Mouse (Mus musculus) adrenal gland, postnatal 14 days (tissue): Measurements from ENCODE around the gene Tmem235. TPM values are rescaled to one million over a fixed set of nuclear protein-coding genes. Genes with fewer than 3 reads are reported as not detected.

ENCODE experiments used
- DNase-seq: peaks from one replicate; pipeline ENCODE4 v3.0.0; 2021; ENCODE audit warnings: mixed read lengths
- total RNA-seq: library from RNA; stranded (reverse); gene quantifications from 2 replicates; pipeline ENCODE4 v1.2.3, GENCODE M21; 2021

Gene Tmem235
- total RNA-seq, 1 experiment from 2014 or later: not detected

DNA sequence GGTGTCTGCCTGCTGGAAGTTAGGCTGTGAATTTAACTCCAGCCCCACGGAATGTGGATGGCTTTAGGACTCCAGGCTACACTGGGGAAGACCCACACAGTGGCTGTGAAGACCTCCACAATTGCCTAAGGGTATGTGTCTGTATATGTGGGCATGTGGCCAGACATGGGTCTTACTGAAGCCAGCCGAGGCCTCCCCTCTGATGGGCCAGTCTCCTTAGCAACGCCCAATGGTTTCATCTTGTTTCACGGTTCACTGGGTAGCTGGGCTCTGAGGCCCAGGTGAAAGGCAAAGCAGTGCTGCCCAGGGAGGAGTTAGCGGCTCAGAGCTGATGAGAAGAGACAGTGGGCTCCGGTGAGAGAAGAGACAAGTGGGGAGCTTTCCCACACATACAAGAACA lies 5.4 kb downstream of the Tmem235 start:
- DNase-seq: no peak

DNA sequence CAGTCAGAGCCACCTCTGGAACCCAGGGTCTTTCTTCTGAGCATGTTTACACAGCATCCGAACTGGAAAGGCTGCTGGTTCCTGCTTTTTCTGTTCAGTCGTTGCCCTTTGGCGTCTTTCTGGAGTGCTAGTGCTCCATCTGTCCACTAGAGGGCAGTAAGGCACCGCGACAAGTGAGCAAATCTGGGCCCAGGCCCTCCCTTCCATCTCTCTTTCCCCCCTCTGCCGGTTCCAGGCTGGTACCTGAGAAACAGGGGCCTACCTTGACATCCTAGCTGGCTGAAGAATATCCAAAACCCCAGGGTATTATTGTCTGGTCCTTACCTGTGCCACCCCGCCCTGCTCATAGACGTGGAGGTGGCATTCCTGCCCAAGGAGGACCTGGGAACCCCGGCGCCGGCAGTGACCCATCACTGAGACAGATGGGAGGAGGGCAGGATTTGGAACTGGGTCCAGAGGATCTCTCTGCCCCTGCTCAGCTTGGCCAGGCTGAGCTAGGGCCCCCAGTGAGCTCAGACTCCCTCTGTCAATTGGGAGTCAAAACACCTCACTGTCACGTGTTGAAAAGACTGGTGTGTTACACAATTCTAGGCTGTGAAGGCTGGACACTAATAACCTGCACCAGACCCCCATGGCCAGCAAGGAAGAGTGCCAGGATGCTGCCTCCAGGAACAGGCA lies 10.3 kb downstream of the Tmem235 start:
- DNase-seq: peak; percentile 84

DNA sequence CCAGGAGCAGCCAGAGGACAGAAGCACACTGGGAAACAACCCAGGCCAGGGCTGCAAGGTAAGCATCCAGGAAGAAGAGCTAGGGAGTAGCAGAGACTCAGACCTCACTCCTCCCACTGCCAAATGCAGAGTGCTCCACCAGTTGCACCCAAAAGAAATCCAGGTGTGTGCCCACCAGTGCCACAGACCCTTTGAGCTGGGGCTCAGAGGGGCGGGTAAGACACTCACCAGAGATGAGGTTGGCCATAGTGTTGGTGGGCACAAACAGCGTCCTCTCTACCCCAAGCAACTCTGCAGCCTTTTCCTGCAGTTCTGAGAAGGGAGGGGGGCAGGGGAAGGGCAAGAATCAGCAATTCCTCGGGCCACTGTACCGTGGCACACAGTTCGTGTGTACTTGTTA lies 10.8 kb downstream of the Tmem235 start:
- DNase-seq: no peak

DNA sequence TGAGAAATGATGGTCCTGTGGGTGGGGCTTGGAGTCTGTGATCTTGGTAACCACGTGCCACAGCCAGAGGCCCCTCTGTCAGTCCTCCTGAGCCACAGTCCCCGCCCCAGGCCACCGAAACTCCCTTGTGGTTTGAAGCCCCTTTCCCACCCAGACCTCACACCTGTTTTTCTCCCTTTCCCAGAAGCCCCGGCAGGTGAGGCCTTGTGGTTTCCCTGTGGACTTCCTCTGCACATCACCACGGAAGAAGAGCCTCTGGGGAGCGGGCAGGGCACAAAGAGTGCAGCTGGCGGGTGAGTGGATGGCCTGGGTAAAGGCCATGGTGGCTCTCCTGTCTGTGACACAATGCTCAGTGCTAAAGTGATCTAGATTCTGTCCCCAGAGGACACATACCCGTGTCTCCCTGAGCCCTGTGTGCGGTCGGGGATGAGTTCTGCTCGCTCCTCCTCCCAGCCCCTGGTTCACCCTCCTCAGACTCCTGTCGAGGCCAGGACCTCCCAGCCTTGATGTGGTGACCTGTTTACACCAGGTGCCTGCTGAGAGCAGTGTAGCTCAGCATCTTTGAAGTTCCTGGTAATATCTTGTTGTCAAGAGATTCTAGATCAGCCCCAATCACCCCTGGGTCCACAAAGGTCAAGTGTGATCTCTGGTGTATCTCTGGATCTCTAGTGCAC lies 11.5 kb downstream of the Tmem235 start:
- no peak for DNase-seq

DNA sequence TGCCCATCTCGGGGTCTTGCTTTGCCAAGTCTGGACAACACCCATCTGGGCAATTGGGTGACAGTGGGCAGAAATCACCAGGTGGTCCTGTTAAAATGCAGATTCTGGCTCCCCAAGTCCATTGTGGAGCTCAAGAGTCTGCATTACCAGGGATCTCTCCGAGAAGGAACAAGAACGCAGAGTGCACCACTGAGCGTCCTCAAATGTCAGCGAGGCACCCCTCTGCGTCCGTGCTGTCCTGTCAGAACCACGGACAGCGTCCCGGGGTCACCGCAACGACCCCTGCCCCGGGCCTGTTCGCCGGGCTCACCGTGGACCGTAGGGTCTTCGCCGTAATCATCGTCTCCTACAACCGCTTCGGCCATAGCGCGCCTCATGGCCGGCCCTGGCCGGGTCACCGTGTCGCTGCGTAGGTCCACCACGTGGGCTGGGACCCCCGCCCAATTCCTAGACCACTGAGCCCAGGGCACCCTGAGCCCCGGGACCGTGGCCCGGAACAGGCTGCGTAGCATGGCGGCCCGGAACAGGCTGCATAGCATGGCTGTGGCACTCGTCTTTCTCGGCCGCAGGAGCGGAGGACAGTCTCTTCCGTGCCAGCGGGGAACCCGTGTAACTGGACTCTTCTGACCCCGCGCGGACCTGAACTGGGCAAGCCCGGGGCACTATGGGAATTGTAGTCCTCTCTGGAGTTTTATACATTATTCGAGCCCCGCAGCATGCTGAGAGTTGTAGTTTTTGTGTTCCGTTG lies 12.5 kb downstream of the Tmem235 start, which contains the start of gene Tha1:
Gene Tha1 (minus strand): TSS at position 621 of the 748 bp plus-strand sequence.
- DNase-seq: peak; percentile 93

DNA sequence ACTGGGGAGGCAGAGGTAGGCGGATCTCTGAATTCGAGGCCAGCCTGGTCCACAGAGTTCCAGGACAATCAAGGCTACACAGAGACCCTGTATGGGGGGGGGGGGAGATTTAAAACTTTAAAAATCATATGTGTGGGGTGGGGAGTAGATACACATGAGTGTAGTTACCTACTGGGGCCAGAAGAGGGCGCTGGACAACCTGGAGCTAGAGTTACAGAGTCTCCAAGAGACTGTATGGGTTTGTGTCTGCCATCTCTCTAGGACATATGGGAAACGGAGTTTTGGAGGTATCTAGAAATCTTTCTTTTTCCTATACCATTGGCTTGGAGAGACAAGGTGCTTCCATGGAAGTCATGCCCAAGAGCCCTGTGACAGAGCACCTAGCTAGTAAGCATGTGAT lies 13.9 kb downstream of the Tmem235 start:
- peak; percentile 53 for DNase-seq

DNA sequence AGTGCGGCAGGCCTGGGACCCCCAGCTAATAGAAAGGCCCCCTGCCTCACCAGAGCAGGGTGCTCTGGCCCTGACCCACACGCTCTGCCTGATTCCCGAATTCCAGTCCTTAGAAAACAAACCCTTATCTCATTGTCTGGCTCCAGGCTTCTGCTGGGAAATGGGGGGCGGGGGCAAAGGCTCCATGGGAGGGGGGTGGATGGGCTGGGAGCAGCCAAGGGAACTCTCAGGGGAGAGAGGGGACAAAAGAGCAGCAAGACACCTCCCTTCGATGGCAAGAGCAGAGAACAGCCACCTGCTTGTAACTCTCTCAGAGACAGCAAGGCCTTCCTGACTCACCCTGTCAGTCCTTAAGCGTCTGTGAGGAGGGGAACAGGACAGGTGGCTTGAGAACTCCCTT lies 15.1 kb downstream of the Tmem235 start:
- DNase-seq: no peak

DNA sequence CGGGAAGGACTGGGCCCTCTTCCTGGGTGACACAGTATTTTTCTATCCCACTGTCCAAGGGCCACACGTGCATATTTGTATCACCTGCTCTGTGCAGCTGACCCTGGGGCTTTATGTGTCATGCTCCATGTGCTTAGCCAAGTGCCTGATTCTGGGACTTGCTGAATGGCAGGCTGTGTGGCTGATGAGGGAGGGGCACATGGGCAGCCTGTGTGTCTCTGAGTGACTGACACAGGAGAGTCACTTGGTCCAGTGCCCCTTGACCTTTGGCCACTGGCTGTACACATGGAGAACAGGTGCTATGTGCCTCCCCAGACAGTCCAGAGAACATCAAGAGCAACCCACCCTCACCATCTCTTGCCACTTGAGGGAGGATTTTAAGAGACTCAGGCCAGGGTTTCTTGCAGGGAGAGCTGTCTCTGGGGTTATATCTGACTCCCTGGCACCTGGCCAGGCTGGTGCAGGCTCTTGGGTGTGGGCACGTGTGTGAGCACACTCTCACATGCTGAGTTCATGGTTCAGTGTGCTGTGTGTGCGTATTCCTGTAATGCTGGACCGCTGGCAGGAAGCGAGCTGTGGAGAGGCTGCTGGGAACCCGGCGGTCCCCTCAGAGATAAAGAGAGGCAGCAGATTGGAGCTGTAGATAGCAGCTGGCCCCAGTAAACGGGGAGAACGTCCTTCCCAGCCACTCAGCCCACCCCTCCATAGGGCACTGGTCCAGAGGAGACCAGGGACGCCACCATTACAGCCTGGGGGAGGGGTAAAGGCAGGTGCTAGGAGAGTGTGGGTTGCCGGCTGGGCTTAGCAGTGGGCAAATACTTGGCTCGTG lies 17.6 kb downstream of the Tmem235 start:
- DNase-seq: peak; percentile 74

DNA sequence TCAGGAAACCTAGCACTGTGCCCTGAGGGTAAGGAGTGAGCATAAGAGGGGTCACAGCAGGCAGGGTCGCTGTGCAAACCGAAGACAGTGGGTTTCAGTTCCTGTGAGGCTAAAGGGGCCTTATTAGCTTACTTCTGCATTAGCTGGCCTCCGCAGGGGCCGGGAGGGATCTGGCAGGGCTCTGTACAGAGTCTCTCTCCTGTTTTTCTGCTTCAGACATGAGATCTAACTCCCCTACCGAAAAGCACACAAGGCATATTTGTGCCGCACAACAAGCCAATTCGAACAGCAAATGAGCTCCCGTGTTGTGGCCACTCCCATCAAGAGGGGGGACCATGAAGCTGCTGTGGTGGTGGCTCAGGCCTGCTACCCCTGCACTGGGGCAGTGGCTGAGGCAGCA lies 18.3 kb downstream of the Tmem235 start:
- no peak for DNase-seq

DNA sequence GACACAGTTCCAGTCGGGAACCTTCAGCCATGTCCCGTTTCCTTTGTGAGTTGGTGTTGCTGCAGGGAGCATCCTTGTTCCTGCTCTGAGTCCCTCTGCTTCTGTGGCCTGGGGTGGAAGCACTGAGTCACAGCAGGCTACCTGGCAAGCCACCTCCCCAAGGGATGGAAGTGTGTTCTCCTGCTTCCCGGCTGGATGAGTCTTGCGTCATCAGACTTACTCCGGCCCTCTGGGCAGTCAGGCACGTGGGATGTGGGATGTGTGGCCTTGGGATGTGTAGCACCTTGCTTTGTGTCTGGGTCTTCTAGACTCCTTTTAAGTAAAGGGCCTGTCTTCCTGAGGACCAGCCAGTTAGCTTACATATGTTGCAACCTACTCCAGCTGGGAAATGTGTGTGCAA lies 19.1 kb downstream of the Tmem235 start:
- DNase-seq: no peak

DNA sequence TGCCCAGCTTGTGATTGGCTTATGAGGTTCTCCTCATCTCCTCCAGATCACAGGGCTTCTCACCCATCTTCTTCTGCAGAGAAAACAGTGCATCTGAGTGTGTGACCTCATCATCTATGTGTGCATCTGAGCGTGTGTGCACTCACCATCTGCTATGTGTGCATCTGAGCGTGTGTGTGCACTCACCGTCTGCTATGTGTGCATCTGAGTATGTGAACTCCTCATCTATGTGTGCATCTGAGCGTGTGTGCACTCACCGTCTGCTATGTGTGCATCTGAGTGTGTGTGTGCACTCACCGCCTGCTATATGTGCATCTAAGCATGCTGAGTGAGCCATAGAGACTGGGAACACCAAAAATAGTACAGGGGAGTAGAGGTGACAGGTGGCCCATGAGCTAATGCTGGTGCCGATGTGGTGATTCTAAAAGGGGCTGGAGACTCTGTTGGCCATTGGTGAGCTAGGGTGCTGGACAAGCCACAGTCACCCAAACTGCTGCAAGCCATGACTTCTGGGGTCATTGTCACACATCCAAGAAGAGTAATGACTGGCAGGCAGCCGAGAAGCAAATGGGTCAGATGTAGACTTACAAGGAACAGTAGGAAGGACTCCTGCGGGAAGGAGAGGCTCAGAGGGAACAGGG lies 19.9 kb downstream of the Tmem235 start:
- DNase-seq: no peak

DNA sequence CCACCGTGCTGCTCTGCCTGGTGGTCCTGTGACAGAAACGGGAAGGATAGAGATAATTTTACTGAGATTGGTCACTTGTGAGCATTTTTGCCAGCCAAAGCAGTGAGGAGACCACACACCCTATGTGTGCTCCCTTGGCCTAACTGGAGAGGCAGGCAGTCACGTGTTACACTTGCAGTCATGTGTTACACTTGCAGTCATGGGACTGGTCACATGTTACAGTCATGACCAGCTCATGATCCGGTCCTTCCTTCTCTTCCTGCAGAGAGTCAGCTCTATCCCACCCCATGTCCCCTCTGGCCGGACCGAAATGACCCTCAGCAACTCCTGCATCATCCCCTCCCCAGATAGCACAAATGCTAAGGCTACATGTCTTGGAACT lies 20.4 kb downstream of the Tmem235 start:
- DNase-seq: no peak

DNA sequence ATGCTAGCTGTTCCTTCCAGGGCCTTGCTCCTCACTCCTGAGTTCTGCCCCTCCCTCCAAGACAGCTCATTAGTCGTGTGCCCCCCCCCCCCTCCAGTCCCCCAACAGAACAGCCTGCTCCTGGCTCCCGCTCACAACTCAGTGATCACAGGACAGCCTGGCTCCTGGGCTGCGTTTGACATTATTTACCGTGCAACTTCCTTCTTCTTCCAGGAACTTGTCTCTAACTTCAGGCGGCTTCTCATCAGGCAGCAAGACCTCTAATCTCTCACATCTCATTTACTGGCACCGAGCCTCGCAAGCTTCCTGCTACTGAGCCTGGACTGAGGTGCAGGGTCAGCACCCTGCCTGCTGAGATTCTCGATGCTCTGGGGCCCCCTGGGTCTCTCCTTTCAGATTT lies 21.2 kb downstream of the Tmem235 start:
- peak; percentile 65 for DNase-seq

DNA sequence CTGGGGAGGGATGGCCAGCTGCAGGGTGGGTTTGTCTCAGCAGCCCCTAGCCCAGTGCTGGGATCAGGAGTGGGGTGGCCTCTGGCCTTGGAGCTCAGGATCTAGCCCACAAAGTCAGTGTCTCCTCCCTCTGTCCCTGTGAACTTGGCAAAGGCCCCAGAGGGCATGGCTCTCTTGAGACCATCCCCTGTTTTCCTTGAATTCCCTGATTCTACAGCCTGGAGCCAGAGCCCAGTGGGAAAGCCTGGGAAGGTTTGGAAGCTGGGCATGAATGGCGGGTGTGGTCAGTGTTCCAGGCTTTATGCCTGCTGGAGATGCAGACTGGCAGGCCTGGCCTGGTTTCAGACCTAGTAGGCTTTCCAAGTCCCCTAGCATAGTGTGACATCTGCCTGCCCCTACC lies 21.7 kb downstream of the Tmem235 start:
- peak; percentile 56 for DNase-seq

DNA sequence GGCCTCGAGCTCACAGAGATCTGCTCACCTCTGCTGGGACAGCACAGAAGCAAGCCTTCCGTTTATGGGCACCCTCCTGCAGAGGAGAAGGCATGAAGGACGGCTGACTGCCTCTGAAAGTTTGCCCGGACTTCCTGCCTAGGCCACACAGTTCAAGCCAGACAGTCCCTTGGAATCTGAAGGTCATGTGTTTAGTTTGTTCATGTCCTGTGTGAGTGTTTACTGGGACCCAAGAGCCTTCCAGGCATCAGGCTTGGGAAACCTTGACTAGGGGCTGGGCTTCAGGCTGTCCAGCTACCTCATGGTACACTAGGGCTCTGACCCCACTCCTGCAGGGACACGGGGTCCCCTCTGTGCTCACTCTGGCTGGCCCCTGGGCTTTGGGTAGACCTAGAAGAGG lies 25.4 kb downstream of the Tmem235 start:
- no peak for DNase-seq

DNA sequence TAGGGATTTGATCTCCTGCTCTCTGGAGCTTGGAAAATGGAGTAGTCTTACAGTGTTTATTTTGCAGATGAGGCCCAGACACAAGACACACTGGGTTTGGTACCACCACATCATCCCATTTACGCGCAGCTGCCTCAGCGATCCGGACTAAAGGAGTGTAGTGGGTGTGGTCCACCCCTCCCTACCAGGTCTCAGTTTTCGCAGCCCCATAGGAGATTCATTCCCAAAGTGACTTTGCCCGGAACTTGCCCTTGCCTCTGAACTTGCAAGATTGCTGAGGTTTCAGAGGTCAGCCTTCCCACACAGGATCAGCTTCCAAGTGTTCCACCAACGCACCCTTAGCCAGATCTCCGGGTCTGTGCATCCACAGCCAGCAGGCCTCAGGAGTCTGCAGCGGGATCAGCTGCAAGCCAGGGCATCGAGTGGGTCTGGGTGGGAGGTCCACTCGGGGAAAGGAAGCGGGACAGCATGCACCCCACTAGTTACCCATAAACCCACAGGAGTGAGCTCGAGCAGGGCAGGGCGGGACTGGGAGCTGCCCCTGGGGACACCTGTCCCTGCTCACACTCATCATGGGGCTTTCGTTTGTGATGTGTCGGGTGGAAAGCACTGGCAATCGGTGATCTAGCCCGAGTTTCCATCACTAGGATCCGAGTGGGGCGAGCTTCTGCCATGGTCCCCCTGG lies 27.8 kb downstream of the Tmem235 start:
- DNase-seq: no peak

DNA sequence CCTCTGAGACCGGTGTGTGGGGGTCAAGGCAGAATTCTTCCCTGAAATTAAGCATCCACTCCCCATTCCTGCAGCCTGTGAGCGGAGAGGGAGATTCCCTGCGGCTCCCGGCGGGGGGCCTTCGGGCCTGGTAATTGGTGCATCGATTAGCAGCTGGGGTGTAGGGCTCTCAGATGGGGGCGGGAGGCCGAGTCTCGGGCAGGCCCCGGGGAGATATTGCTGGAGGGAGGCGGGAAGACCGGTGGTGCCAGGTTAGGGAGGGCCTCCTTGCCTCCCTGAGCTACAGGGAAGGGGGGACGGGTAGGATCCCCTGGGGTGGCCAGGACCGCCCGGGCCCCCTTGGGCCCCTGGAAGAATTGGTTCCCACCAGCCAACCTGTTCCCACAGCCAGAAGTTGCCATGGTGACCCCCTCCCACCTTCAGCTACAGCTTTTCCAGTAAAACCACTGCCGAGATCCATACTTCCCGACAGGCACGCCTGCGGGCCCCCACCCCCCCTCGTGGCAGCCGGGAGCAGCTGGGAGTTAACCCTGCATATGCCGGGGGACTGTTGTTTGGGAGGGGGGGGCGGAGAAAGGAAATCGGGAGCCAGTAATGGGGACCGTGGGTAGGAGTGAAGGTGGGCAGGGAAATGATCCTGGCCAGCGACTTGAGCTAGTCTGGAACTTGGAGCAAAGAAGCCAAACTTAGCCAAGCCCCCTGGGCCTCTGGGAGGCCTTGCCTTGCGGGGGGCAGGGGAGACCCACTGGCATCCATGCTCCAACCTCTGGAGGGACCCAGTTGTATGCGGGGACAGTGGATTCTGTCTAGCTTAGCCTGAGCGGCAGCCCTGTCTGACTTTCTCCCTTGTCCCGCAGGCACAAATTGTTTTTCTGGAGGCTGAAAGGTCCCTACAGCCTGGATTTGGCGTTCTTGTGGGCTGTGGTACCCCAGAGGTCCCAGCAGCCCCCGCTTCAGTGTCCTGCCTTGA lies 28.6 kb downstream of the Tmem235 start:
- no peak for DNase-seq

DNA sequence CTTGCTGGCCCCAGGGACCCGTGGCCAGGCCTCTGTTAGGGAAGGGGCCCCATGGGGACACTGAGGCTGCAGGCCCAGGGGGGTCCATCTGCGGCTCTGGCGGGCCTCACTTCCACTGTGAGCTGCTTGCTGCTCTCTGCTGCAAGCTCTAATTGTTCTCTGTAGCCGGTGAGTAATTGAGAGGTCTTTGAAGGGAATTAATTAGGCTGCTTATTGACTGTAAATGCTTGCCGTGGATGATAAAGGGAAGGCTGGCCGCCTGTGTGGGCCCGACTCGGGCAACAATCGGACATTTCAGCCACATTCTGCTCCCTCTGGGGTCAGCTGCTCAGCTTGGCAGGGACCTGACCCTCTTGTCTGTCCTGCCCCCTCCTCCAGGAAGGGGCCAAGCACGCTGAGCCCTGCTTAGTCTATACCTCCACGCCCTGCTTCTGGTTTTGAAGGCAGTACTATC lies 29.4 kb downstream of the Tmem235 start:
- no peak for DNase-seq

DNA sequence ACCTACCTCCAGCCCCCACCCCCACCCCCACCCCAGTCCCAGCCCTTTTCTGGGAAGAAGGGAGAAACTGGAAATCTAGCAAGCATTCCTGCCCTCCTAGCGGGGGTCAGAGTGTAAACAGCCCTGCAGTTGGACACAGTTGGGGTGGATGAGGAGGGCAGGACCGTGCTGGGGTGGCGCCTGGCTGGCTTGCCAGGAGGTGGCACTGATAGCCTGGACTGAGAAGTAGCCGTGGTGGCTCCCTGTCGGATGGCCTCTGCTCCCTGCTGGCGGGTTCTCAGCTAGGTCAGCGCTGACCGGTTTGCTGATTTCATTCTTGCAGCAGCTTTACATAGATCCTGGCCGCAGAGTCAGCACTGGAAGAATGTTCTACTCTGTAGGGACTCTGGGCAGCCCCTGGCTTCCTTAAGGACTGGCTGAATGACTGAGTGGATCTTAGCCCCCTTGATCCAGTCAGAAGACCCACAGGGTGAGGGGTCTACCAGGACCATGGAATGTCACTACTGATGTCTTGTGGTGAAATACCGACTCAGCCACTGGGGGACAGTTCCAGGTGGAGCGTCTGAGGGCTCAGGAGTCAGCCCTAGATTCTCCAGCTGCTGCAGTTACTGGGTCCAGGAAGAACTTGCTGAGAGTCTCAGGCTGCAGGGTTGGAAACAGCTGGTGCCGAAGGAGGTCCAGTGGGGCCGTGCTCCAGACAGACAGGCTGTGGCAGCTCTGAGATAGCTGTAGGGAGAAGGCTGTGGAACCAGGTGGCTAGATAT lies 30.1 kb downstream of the Tmem235 start:
- peak; percentile 52 for DNase-seq
